Mouse (Mus musculus) inflammation-experienced regulatory T-cells (primary cell): ENCODE results near the gene Mrps33. TPM values are rescaled to one million over a fixed set of nuclear protein-coding genes. Genes with fewer than 3 reads are reported as not detected.

Experiments used
- polyA plus RNA-seq, 2 experiments: library from polyadenylated mRNA; unstranded; fragments of 100-300 nt; shearing (Covaris generic); gene quantifications; one replicate each; pipeline ENCODE4 v1.2.1; 2017

Mrps33 gene
- 100 to 1,000 TPM; 132 to 153 TPM for polyA plus RNA-seq

DNA sequence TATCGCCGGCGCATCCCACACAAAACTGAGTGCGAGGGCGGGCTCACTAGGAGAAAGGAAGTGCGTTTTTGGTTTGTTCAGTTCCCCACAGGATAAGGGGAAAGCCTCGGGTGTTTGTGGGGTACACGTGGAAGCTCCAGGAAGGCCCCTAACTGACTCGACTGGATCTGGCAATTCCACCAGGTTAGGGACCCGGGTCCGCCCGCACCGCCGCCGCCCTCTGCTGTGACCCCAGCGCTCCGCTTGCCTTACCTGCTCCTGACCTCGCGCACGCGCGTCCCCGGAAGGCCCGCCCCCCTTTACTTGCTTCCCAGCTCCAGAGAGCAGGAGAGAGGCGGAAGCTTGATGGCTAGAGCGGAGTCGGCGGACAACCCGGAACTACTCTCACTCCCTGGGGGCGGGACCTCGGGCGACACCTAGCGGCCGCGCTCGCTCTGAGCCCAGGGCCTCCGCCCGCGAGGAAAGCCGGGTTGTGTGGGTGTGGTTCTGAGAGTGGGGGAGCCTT, at the start of gene Mrps33:
Gene Mrps33 (minus strand): TSS at position 377 of the 505 bp plus-strand sequence.

Other genes with a start within 250 kb of the Mrps33 start
- 10 to 100 TPM; 65.6 to 81.4 TPM for gene Adck2, start 237.1 kb downstream of the Mrps33 start, polyA plus RNA-seq
- gene Gm42420, start 225.2 kb downstream of the Mrps33 start, polyA plus RNA-seq = 1 to 10 TPM; 2.5 to 3.3 TPM
- gene Ndufb2, start 218.4 kb downstream of the Mrps33 start, polyA plus RNA-seq = 100 to 1,000 TPM; 103 to 113 TPM
- 10 to 100 TPM; 11.6 to 14.0 TPM for gene Braf, start 85.5 kb downstream of the Mrps33 start, polyA plus RNA-seq
- under 1 TPM in 1 of 2 experiments, not detected in 1; 0.23 TPM for gene Tmem178b, start 62.3 kb upstream of the Mrps33 start, polyA plus RNA-seq